Mouse (Mus musculus): ENCODE data around the gene Metap2. TPM values are rescaled to one million over a fixed set of nuclear protein-coding genes. Genes with fewer than 3 reads are reported as not detected.

The Metap2 gene
- polyA plus RNA-seq, 1 experiment, result 205 TPM

- no peaks in the 10 kb centered on the region for H3K79me3 ChIP-seq (ENCODE audit: low read depth)
- TF ChIP-seq MAX (IDR thresholded peaks at IDR 0.05), result no peak
- TF ChIP-seq CTCF (IDR thresholded peaks at IDR 0.05; ENCODE audit: control insufficient read depth, insufficient read depth, insufficient read length), result no peak
- TF ChIP-seq MYOG (IDR thresholded peaks at IDR 0.05; ENCODE audit: control insufficient read depth, extremely low read depth, insufficient read length), result no peak
- TF ChIP-seq FOSL1 (IDR thresholded peaks at IDR 0.05; ENCODE audit: insufficient read depth, low read length, poor library complexity, severe bottlenecking), result no peak
- no peak for TF ChIP-seq CEBPB (IDR thresholded peaks at IDR 0.05; ENCODE audit: low read depth)
- TF ChIP-seq USF1 (IDR thresholded peaks at IDR 0.05; ENCODE audit: low read depth), result no peak
- no peak for TF ChIP-seq MYOD1 (IDR thresholded peaks at IDR 0.05; ENCODE audit: control insufficient read depth, insufficient read length, low read depth)
- no peak overlapping the region for H3ac ChIP-seq (ENCODE audit: control insufficient read depth, insufficient read length, low read depth)
- H3K27me3 ChIP-seq (ENCODE audit: control insufficient read depth, insufficient read depth, insufficient read length), result no peaks in the 10 kb centered on the region
- H3K36me3 ChIP-seq (ENCODE audit: control insufficient read depth, insufficient read depth), result no peaks in the 10 kb centered on the region
- H3K4me3 ChIP-seq (ENCODE audit: insufficient read depth, poor library complexity, severe bottlenecking), result no peak overlapping the region
- no peaks in the 10 kb centered on the region for H3K79me2 ChIP-seq (ENCODE audit: control insufficient read depth, insufficient read depth)
Observed at GRCm38 (mm10) chr10:93930236-93930824, 33.4 kb upstream of the Metap2 start.

GRCm38 (mm10) chr10:93924666-93925065 is 27.8 kb upstream of the Metap2 start:
- no peaks in the 10 kb centered on the region for H3K27me3 ChIP-seq (ENCODE audit: control insufficient read depth, insufficient read depth, insufficient read length)
- TF ChIP-seq FOSL1 (IDR thresholded peaks at IDR 0.05; ENCODE audit: insufficient read depth, low read length, poor library complexity, severe bottlenecking), result no peak
- TF ChIP-seq USF1 (IDR thresholded peaks at IDR 0.05; ENCODE audit: low read depth), result no peak
- TF ChIP-seq CEBPB (IDR thresholded peaks at IDR 0.05; ENCODE audit: low read depth), result no peak
- TF ChIP-seq CTCF (IDR thresholded peaks at IDR 0.05; ENCODE audit: control insufficient read depth, insufficient read depth, insufficient read length), result no peak
- TF ChIP-seq MYOG (IDR thresholded peaks at IDR 0.05; ENCODE audit: control insufficient read depth, extremely low read depth, insufficient read length), result no peak
- no peak for TF ChIP-seq MYOD1 (IDR thresholded peaks at IDR 0.05; ENCODE audit: control insufficient read depth, insufficient read length, low read depth)
- TF ChIP-seq MAX (IDR thresholded peaks at IDR 0.05), result no peak
- H3ac ChIP-seq (ENCODE audit: control insufficient read depth, insufficient read length, low read depth), result no peak overlapping the region
- no peaks in the 10 kb centered on the region for H3K36me3 ChIP-seq (ENCODE audit: control insufficient read depth, insufficient read depth)
- no peak overlapping the region for H3K4me3 ChIP-seq (ENCODE audit: insufficient read depth, poor library complexity, severe bottlenecking)
- no peaks in the 10 kb centered on the region for H3K79me3 ChIP-seq (ENCODE audit: low read depth)
- no peaks in the 10 kb centered on the region for H3K79me2 ChIP-seq (ENCODE audit: control insufficient read depth, insufficient read depth)

- TF ChIP-seq USF1 (IDR thresholded peaks at IDR 0.05; ENCODE audit: low read depth), result no peak
- TF ChIP-seq MYOG (IDR thresholded peaks at IDR 0.05; ENCODE audit: control insufficient read depth, extremely low read depth, insufficient read length), result no peak
- no peak for TF ChIP-seq CTCF (IDR thresholded peaks at IDR 0.05; ENCODE audit: control insufficient read depth, insufficient read depth, insufficient read length)
- TF ChIP-seq CEBPB (IDR thresholded peaks at IDR 0.05; ENCODE audit: low read depth), result no peak
- no peak for TF ChIP-seq FOSL1 (IDR thresholded peaks at IDR 0.05; ENCODE audit: insufficient read depth, low read length, poor library complexity, severe bottlenecking)
- no peak for TF ChIP-seq MYOD1 (IDR thresholded peaks at IDR 0.05; ENCODE audit: control insufficient read depth, insufficient read length, low read depth)
- TF ChIP-seq MAX (IDR thresholded peaks at IDR 0.05), result no peak
- Histone ChIP-seq H3K36me3 (ENCODE audit: control insufficient read depth, insufficient read depth) (no peaks in the 10 kb centered on the region), H3K4me3 (ENCODE audit: insufficient read depth, poor library complexity, severe bottlenecking) (no peak overlapping the region), H3K79me2 (ENCODE audit: control insufficient read depth, insufficient read depth) (no peaks in the 10 kb centered on the region), H3ac (ENCODE audit: control insufficient read depth, insufficient read length, low read depth) (no peak overlapping the region), H3K27me3 (ENCODE audit: control insufficient read depth, insufficient read depth, insufficient read length) (no peaks in the 10 kb centered on the region), H3K79me3 (ENCODE audit: low read depth) (no peaks in the 10 kb centered on the region)
Observed at GRCm38 (mm10) chr10:93921160-93921559, 24.3 kb upstream of the Metap2 start.

- Histone ChIP-seq H3K79me3 (ENCODE audit: low read depth) (no peaks in the 10 kb centered on the region), H3K79me2 (ENCODE audit: control insufficient read depth, insufficient read depth) (no peaks in the 10 kb centered on the region), H3ac (ENCODE audit: control insufficient read depth, insufficient read length, low read depth) (no peak overlapping the region), H3K27me3 (ENCODE audit: control insufficient read depth, insufficient read depth, insufficient read length) (no peaks in the 10 kb centered on the region), H3K36me3 (ENCODE audit: control insufficient read depth, insufficient read depth) (no peaks in the 10 kb centered on the region), H3K4me3 (ENCODE audit: insufficient read depth, poor library complexity, severe bottlenecking) (no peak overlapping the region)
- TF ChIP-seq CTCF (IDR thresholded peaks at IDR 0.05; ENCODE audit: control insufficient read depth, insufficient read depth, insufficient read length), result no peak
- no peak for TF ChIP-seq MAX (IDR thresholded peaks at IDR 0.05)
- no peak for TF ChIP-seq FOSL1 (IDR thresholded peaks at IDR 0.05; ENCODE audit: insufficient read depth, low read length, poor library complexity, severe bottlenecking)
- no peak for TF ChIP-seq MYOG (IDR thresholded peaks at IDR 0.05; ENCODE audit: control insufficient read depth, extremely low read depth, insufficient read length)
- no peak for TF ChIP-seq MYOD1 (IDR thresholded peaks at IDR 0.05; ENCODE audit: control insufficient read depth, insufficient read length, low read depth)
- TF ChIP-seq USF1 (IDR thresholded peaks at IDR 0.05; ENCODE audit: low read depth), result no peak
- TF ChIP-seq CEBPB (IDR thresholded peaks at IDR 0.05; ENCODE audit: low read depth), result no peak
Observed at GRCm38 (mm10) chr10:93919227-93919626, 22.3 kb upstream of the Metap2 start.

- no peak overlapping the region for H3K4me3 ChIP-seq (ENCODE audit: insufficient read depth, poor library complexity, severe bottlenecking)
- H3ac ChIP-seq (ENCODE audit: control insufficient read depth, insufficient read length, low read depth), result no peak overlapping the region
- no peaks in the 10 kb centered on the region for H3K27me3 ChIP-seq (ENCODE audit: control insufficient read depth, insufficient read depth, insufficient read length)
- TF ChIP-seq MAX (IDR thresholded peaks at IDR 0.05), result no peak
- H3K79me2 ChIP-seq (ENCODE audit: control insufficient read depth, insufficient read depth), result no peaks in the 10 kb centered on the region
- no peaks in the 10 kb centered on the region for H3K36me3 ChIP-seq (ENCODE audit: control insufficient read depth, insufficient read depth)
- H3K79me3 ChIP-seq (ENCODE audit: low read depth), result no peaks in the 10 kb centered on the region
Observed at GRCm38 (mm10) chr10:93918701-93919100, 21.8 kb upstream of the Metap2 start.

GRCm38 (mm10) chr10:93918087-93918486 is 21.2 kb upstream of the Metap2 start:
- H3K36me3 ChIP-seq (ENCODE audit: control insufficient read depth, insufficient read depth), result no peaks in the 10 kb centered on the region
- no peak overlapping the region for H3K4me3 ChIP-seq (ENCODE audit: insufficient read depth, poor library complexity, severe bottlenecking)
- H3K79me3 ChIP-seq (ENCODE audit: low read depth), result no peaks in the 10 kb centered on the region
- no peak overlapping the region for H3ac ChIP-seq (ENCODE audit: control insufficient read depth, insufficient read length, low read depth)
- TF ChIP-seq CTCF (IDR thresholded peaks at IDR 0.05; ENCODE audit: control insufficient read depth, insufficient read depth, insufficient read length) (no peak), CEBPB (IDR thresholded peaks at IDR 0.05; ENCODE audit: low read depth) (no peak), USF1 (IDR thresholded peaks at IDR 0.05; ENCODE audit: low read depth) (no peak)
- no peaks in the 10 kb centered on the region for H3K27me3 ChIP-seq (ENCODE audit: control insufficient read depth, insufficient read depth, insufficient read length)
- H3K79me2 ChIP-seq (ENCODE audit: control insufficient read depth, insufficient read depth), result no peaks in the 10 kb centered on the region

All from C2C12 (cell line).